Mouse (Mus musculus): ENCODE measurements around the gene Fbxw2.
"Not testable (repeated sequence)": the region's sequence is repeated elsewhere in the genome, so short reads cannot be mapped to it uniquely, and the experiment has no call there.

Fbxw2 gene

GRCm38 (mm10) chr2:34772252-34773235, 53.6 kb downstream of the Fbxw2 start:
- no peak for DNase-seq (ENCODE audit: low spot score)

GRCm38 (mm10) chr2:34771368-34772226, 54.5 kb downstream of the Fbxw2 start, which contains the start of gene Hspa5:
Gene Hspa5, plus strand, starts transcription at chr2:34771970.
- peak; percentile 100 for DNase-seq (ENCODE audit: low spot score)

GRCm38 (mm10) chr2:34770951-34771350, 55.2 kb downstream of the Fbxw2 start:
- DNase-seq (ENCODE audit: low spot score), result no peak

GRCm38 (mm10) chr2:34770049-34770448, 56.1 kb downstream of the Fbxw2 start:
- no peak for DNase-seq (ENCODE audit: low spot score)

- no peak for DNase-seq (ENCODE audit: low spot score)
Measured at GRCm38 (mm10) chr2:34764801-34765200, 61.3 kb downstream of the Fbxw2 start.

- DNase-seq (ENCODE audit: low spot score), result no peak
Measured at GRCm38 (mm10) chr2:34762872-34763271, 63.2 kb downstream of the Fbxw2 start.

GRCm38 (mm10) chr2:34762174-34762573, 63.9 kb downstream of the Fbxw2 start:
- DNase-seq (ENCODE audit: low spot score), result no peak

- DNase-seq (ENCODE audit: low spot score), result not testable (repeated sequence)
Measured at GRCm38 (mm10) chr2:34761272-34761671, 64.8 kb downstream of the Fbxw2 start.

- no peak for DNase-seq (ENCODE audit: low spot score)
Measured at GRCm38 (mm10) chr2:34757341-34757740, 68.8 kb downstream of the Fbxw2 start.

GRCm38 (mm10) chr2:34754551-34755358, 71.4 kb downstream of the Fbxw2 start, which contains the start of gene Gapvd1:
Gene Gapvd1, minus strand, starts transcription at chr2:34755232.
- peak; percentile 21 for DNase-seq (ENCODE audit: low spot score)
